Mouse (Mus musculus) adrenal gland (tissue): ENCODE measurements around the gene Stxbp1.

ENCODE experiments used
- intact Hi-C: fragments of 180-260 bp; cut with DNase I; formaldehyde crosslinking; loops from one replicate; pipeline ENCODE4 v1.15.1; 2025
- long read RNA-seq, 2 experiments: library from polyadenylated mRNA; unstranded; transcript quantifications; one replicate each; pipeline ENCODE4 v2.0.0; 2020; ENCODE audit warnings: borderline replicate concordance in 1 of 2; ENCODE audit not compliant: insufficient replicate concordance in 1 of 2

The Stxbp1 gene
- long read RNA-seq, experiment 1, partial matches to known transcripts: 1 of 9 reads
- long read RNA-seq, experiment 1, other reads (novel, unspliced or antisense): 4 of 9 reads
- long read RNA-seq, experiment 2, partial matches to known transcripts: 1 of 6 reads
- long read RNA-seq, experiment 2, other reads (novel, unspliced or antisense): 2 of 6 reads

DNA sequence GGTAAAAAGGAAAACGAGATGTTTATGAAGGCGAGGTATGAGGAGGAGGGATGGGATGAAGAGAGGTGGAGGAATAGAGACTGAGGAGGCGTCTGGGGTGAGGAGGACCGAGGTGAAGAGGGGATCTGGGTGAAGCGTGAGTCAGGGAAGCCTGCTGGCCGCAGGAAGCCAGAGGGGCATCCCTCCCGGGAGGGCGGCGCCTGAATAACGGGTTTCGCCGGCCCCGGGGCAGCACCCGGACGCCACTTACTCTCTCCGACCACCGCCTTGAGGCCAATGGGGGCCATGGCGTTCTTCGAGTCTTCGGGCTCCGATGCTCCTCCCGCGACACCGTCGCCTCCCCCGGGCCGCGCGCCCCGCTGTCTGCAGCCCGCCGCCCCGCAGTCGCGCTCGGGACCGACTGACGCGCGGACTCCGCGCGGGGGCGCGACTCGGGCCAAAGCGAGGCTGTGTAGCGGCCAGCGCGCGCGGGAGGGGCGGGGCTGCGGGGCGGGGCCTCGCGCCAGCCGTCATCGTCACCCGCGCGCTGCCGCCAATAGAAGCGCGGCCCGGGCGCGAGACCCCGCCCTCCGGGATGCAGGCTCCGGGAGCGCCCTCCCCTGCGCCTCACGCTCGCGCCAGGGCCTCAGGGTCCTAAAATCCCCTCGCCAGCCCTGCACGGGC, at the start of gene Stxbp1:
Stxbp1 (minus strand) TSS at position 441 of the 663 bp plus-strand sequence.
- intact Hi-C loops: no loop called here

GRCm38 (mm10) chr2:32896507-32897147, 49.6 kb upstream of the Stxbp1 start:
- intact Hi-C loops: no loop called here

DNA sequence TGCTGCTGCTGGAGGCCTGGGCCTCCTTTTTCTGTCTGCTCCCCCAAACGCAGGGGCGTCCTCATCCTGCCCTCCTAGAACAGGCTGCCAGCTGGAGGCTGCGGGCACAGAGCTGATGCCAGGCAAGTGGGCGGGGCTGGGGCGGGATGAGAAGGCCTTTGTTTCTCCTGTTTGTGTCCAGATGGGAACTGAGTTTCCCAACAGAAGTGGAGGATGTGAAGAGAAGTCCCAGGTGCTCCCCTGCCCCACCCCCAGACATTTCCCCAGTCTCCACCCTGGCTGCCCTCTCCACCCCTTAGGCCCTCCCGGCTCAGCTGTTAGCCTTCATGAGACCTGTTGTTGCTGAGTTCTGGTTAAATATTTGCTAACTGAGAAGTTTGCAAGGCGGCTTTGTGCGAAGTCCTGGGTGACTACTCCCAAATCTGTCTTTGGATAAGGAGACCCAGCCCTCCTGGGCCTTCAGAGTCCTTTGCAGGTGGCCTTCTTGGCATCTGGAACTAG, 48.6 kb upstream of the Stxbp1 start:
- intact Hi-C loops: no loop called here

GRCm38 (mm10) chr2:32894097-32894496, 47.1 kb upstream of the Stxbp1 start:
- intact Hi-C loops: no loop called here

GRCm38 (mm10) chr2:32892490-32892889, 45.4 kb upstream of the Stxbp1 start:
- intact Hi-C loops: no loop called here

- intact Hi-C loops: no loop called here
Measured at GRCm38 (mm10) chr2:32891278-32891677, 44.2 kb upstream of the Stxbp1 start.

DNA sequence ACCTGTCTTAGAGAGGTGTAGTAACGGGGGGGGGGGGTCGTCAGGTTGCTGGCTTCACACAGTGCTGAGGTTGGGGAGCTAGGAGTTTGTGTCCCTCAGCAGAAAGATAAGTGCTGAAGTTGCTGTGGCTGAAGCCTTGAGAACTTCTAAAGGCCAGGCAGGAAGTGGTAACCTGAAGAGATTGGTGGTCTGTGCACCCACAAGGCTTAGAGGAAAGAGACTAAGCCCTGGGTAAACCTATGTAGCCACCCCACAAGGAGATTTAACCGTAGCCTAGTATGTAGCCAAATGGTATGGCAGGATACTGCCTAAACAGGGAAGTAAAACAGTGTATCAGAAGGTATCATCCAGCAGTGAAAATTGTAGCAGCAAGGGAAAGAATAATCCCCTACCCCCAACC, 43.2 kb upstream of the Stxbp1 start:
- intact Hi-C loops: no loop called here

DNA sequence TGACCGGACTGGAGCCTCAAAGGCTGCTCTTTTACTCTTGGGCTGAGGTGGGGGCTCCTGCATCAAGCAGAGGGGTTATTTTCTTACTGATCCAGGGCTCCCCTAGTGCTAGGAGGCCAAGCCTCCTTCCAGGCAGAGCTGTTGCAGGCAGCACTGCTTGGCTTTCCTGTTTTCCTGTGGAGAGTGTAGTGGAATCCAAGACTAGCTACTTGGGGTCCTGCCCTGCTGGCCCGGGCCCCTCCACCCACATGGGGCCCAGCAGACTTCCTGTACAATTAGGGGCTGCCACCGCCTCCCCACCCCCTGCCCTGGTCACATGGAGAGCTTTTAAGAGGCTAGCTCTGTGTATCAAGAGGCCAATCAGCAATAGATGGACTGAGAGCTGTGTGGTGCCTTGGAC, 41.5 kb upstream of the Stxbp1 start:
- intact Hi-C loops: no loop called here

DNA sequence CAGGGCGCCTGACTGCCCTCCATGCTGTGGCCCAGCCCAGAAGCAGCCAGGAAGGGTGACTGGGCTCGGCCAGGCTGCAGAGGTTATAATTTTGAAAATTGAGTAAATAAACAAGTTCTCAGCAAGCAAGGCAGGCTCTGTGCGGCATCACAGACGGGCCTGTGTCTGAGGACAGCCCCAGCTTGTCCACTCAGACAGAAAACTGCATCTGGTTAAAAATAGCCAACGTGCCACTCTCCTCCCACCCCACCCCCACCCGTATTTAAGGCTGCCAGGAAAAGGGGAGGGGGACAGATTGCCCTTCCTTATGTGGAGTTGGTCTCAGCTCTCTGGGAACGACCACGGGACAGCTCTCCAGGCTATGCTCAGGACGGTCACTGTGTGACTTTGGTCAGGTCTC, 41.0 kb upstream of the Stxbp1 start:
- intact Hi-C loops: no loop called here

DNA sequence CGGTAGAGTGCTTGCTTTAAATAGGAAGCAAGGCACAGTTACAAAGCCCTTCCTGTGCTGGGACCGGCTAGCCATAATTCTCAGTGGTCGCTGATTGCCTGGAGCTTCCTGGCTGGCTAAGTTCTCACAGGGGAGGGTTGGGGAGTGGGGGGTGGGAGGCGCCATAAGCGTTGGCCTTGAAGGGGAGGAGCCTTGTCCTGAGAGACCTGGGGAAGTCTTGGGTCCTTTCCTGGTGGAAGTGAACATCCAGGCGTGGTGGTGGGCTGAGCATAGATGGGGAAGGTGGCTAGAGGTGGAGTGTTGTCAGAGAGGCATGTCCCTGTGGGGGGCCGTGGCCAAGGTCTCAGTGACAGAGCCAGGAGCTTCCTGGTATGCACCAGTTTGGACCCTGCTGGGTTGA, 37.7 kb upstream of the Stxbp1 start:
- intact Hi-C loops: no loop called here

DNA sequence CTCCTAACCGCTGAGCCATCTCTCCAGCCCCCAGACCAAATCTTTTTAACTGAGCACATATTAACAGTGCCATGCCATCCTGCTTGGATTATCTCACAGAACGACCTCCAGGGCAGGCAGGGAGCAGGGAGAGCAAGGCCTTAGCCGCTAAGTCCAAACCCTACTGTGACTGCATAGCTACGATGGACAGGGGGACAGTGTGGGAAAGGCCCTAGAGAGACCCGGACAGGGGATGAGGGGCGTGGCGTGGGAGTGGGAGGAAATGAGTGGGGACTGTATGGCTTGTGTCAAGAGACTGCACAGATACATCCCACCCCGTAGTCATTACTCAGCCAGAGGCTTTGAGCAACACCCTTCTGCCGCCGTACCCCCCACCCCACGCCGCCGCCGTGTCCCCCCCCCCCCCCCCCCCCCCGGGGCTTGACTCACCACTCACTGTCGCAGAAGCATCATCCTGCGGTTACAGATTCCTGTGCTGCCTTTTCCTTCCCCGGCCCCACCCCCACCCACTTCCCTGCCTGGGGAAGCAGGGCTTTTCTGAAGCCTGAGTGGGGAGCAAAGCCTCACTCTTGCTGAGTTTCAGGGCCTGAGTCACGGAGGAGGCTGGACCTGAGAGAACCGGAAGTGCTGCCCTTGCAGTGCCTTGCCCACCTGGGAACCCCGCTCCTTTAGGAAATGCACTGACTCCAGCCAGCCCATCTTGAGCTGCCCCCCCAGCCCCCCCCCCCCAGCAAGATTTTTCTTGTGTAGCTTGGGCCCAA, 35.4 kb upstream of the Stxbp1 start:
- intact Hi-C loops: no loop called here

GRCm38 (mm10) chr2:32881723-32882122, 34.7 kb upstream of the Stxbp1 start:
- intact Hi-C loops: no loop called here

DNA sequence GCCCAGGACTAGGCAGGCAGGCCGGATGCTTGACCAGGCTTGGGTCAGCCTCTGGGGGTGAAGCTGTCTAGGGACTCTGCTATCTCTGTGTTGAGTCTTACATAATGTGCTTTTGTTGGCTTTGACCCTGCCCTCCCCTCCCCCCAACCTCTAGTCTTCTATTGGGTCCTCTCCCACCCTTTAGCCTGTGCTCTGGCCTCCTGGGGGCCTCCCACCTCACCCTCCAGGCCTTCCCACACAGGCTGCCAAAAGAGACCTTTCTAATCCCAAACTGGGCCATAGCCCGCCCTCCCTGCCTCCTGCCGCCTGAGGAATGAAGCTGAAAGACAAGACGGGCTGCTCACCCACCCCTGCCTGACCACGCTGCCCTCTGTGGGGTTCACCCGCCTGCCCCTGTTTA, 34.0 kb upstream of the Stxbp1 start:
- intact Hi-C loops: no loop called here

DNA sequence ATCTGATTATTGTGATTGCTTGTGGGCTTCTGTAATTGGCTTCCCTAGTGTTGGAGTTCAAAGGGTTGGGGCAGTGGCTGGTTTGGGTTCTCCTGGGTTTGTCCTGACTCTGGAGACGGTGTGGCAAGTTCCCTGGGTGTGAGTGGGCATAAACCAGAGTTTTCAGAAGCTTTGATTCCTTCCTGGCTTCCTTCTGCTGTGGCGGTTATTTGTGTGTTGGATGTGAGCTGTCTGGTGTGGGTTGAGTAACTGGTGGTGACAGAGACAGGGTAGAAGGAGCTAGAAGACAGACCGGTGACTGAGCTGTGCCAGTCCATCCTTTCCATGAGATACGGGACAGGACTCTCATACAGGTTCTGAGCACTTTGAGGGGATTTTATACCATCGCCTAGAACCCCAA, 32.5 kb upstream of the Stxbp1 start:
- intact Hi-C loops: no loop called here

GRCm38 (mm10) chr2:32878396-32878795, 31.4 kb upstream of the Stxbp1 start:
- intact Hi-C loops: no loop called here

GRCm38 (mm10) chr2:32877761-32878393, 30.8 kb upstream of the Stxbp1 start:
- intact Hi-C loops: no loop called here

GRCm38 (mm10) chr2:32877303-32877702, 30.3 kb upstream of the Stxbp1 start:
- intact Hi-C loops: no loop called here

GRCm38 (mm10) chr2:32876490-32877302, 29.7 kb upstream of the Stxbp1 start:
- intact Hi-C loops: no loop called here

GRCm38 (mm10) chr2:32875675-32876489, 28.8 kb upstream of the Stxbp1 start, which contains the start of gene Fam129b:
Gene Fam129b, plus strand, starts transcription at chr2:32876114.
- intact Hi-C loops: no loop called here
